Mouse (Mus musculus) kidney, adult 2 months (tissue): ENCODE results near the gene Axin2. TPM values are rescaled to one million over a fixed set of nuclear protein-coding genes. Genes with fewer than 3 reads are reported as not detected.

Experiments used
- DNase-seq: peaks from one replicate; pipeline ENCODE4 v3.0.0; 2021
- H3K27ac ChIP-seq: fragments of 200-500 bp; 2 replicates; pipeline ENCODE4 v1.5.1; 2012; ENCODE audit warnings: low read depth, low read length, control low read depth, inconsistent platforms; ENCODE audit not compliant: insufficient read depth
- H3K27me3 ChIP-seq: fragments of 200-500 bp; replicated peaks from 2 replicates; pipeline ENCODE4 v1.6.1; 2012; ENCODE audit warnings: mild to moderate bottlenecking, moderate library complexity, low read length, inconsistent platforms; ENCODE audit not compliant: control insufficient read depth, insufficient read depth
- H3K36me3 ChIP-seq: fragments of 200-500 bp; 2 replicates; pipeline ENCODE4 v1.6.1; 2012; ENCODE audit warnings: mild to moderate bottlenecking, moderate library complexity, low read length, inconsistent platforms; ENCODE audit not compliant: control insufficient read depth, insufficient read depth
- H3K4me1 ChIP-seq: fragments of 200-500 bp; 2 replicates; pipeline ENCODE4 v1.6.1; 2011; ENCODE audit warnings: low read length; ENCODE audit not compliant: control insufficient read depth, insufficient read depth
- H3K4me3 ChIP-seq: fragments of 200-500 bp; 2 replicates; pipeline ENCODE4 v1.5.1; 2011; ENCODE audit warnings: mild to moderate bottlenecking, low read depth, low read length, control low read depth; ENCODE audit not compliant: insufficient read depth
- CTCF ChIP-seq: fragments of 200-500 bp; conservative IDR thresholded peaks from 2 replicates; pipeline ENCODE4 v1.5.1; 2011; ENCODE audit warnings: low read depth, mild to moderate bottlenecking, control low read depth, low read length, moderate library complexity, mixed read lengths; ENCODE audit not compliant: insufficient read depth, insufficient read length
- POLR2A ChIP-seq: fragments of 200-500 bp; IDR thresholded peaks from one replicate; pipeline ENCODE4 v1.6.1; 2011; ENCODE audit warnings: low read depth, low read length, control low read depth
- WGBS: fragments of 180-500 bp; shearing (Covaris S2); methylation state at CpG from one replicate; pipeline ENCODE4 v1.1.7; 2018; 5-methylcytosine and 5-hydroxymethylcytosine counted together
- polyA plus RNA-seq: library from polyadenylated mRNA; depleted of rRNA; stranded (reverse); fragments of >200 nt; gene quantifications from 2 replicates; pipeline ENCODE4 v1.2.3, GENCODE M21; 2012

Axin2 gene
- polyA plus RNA-seq, 1 experiment: 3.1 TPM

- Histone ChIP-seq H3K4me3 (no peak overlapping the region), H3K27ac (no peak overlapping the region), H3K36me3 (no peaks in the 10 kb centered on the region), H3K4me1 (no peaks in the 10 kb centered on the region), H3K27me3 (no peaks in the 10 kb centered on the region)
- no peak for TF ChIP-seq POLR2A
- no peak for TF ChIP-seq CTCF
- DNase-seq: no peak
- 69% methylated on average over 19 of the region's 19 CpGs for WGBS
These were observed 34.8 kb upstream of the Axin2 start for GRCm38 (mm10) chr11:108885276-108885896.

DNA sequence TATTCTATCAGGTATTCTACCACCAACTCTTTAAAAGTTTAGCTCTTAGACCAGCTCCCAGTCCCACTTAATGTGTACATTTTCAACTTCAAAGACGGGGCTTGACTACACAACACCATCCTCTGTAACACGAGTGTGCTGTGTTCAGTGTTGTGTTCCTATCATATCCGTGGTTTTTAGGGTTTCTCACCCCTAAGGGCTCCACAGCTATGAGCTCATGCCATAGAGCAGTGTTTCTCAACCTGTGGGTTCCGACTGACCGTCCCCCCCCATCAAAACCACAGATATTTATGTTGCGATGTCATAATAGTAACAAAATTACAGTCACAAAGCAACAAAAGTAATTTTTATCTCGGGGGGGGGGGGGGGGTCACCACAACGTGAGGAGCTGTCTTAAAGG lies 34.1 kb upstream of the Axin2 start:
- TF ChIP-seq POLR2A: no peak
- no peak for TF ChIP-seq CTCF
- Histone ChIP-seq H3K27ac (no peak overlapping the region), H3K4me3 (no peak overlapping the region), H3K36me3 (no peaks in the 10 kb centered on the region), H3K4me1 (no peaks in the 10 kb centered on the region), H3K27me3 (no peaks in the 10 kb centered on the region)
- DNase-seq: no peak
- WGBS: 87% methylated on average over 8 of the region's 8 CpGs

DNA sequence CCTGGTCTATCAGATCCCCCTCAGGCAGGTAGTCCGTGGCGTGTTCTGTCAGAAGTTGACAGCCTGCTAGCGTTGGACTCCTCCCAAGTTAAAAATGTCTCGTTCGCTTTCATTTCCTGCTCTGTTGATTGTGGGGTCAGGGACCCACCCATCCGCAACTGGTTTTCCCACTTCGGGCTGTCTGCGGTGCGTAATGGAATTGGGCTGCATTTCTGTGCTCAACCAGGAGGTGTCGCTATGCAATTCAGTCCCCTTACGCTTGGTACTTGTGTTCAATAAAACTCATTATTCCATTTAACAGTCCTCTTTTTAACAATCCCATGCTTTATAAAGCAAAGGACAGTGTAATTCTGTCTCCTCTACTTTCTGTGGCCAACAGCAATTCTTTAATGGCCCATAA lies 31.0 kb upstream of the Axin2 start:
- Histone ChIP-seq H3K27ac (no peak overlapping the region), H3K4me3 (no peak overlapping the region), H3K4me1 (no peaks in the 10 kb centered on the region), H3K36me3 (no peaks in the 10 kb centered on the region), H3K27me3 (0 out of 2 replicates have a peak, but pooled peaks cover 1% of the 10 kb centered on the region)
- 41% methylated on average over 11 of the region's 11 CpGs for WGBS
- DNase-seq: peak; percentile 17
- TF ChIP-seq CTCF (peak; percentile 51), POLR2A (no peak)

- Histone ChIP-seq H3K36me3 (no peaks in the 10 kb centered on the region), H3K27ac (no peak overlapping the region), H3K27me3 (0 out of 2 replicates have a peak, but pooled peaks cover 1% of the 10 kb centered on the region), H3K4me1 (no peaks in the 10 kb centered on the region), H3K4me3 (no peak overlapping the region)
- WGBS: 43% methylated on average over 16 of the region's 16 CpGs
- no peak for TF ChIP-seq POLR2A
- TF ChIP-seq CTCF: no peak
- no peak for DNase-seq
These were observed 29.6 kb upstream of the Axin2 start for GRCm38 (mm10) chr11:108890544-108890943.

DNA sequence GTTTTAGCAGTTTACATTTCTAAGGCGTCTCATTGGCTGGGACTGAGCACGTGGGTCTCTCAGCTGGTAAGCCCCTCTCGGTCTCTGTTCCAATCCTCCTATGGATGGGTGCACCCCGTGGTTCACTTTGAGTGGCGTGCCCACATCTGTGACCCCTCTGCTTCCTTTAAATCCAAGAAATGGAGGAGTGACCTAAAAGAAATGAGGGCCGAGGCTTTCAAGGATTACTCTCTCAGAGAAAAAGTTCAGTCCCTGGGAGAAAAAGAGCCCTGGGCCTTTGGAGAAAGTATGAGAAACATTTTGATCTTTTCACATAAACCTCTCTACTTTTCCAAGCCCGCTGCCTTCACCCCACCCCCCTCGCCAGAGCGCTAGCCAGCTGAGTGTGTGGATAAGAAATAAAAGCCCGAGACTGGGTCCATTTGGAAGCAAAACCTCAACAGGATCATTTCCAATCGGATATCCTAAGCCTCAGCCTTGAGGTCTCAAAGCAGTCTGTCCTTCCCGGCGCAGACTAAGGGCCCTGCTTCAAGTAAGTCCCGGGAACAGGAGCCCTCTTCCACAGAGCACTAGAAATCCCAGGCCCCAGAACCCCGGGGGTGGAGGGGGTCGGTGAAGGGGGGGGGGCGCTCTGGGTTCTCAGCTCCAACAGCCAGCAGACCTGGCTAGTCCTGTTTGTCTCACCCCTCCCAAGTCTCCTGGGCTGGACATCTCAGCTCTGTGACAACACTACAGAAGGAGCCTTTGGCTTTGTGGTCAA lies 28.9 kb upstream of the Axin2 start:
- 10% methylated on average over 17 of the region's 17 CpGs for WGBS
- Histone ChIP-seq H3K4me3 (peak overlapping the region; percentile 36; the same call in 1 of the 2 replicates), H3K27ac (no peak overlapping the region), H3K27me3 (0 out of 2 replicates have a peak, but pooled peaks cover 1% of the 10 kb centered on the region), H3K36me3 (no peaks in the 10 kb centered on the region), H3K4me1 (no peaks in the 10 kb centered on the region)
- DNase-seq: peak; percentile 32
- TF ChIP-seq POLR2A (no peak), CTCF (no peak)

- WGBS: 16% methylated on average over 21 of the region's 21 CpGs
- Histone ChIP-seq H3K4me3 (no peak overlapping the region), H3K27ac (no peak overlapping the region), H3K36me3 (no peaks in the 10 kb centered on the region), H3K27me3 (0 out of 2 replicates have a peak, but pooled peaks cover 1% of the 10 kb centered on the region), H3K4me1 (no peaks in the 10 kb centered on the region)
- no peak for TF ChIP-seq POLR2A
- TF ChIP-seq CTCF: no peak
- no peak for DNase-seq
These were observed 28.2 kb upstream of the Axin2 start for GRCm38 (mm10) chr11:108891871-108892380.

DNA sequence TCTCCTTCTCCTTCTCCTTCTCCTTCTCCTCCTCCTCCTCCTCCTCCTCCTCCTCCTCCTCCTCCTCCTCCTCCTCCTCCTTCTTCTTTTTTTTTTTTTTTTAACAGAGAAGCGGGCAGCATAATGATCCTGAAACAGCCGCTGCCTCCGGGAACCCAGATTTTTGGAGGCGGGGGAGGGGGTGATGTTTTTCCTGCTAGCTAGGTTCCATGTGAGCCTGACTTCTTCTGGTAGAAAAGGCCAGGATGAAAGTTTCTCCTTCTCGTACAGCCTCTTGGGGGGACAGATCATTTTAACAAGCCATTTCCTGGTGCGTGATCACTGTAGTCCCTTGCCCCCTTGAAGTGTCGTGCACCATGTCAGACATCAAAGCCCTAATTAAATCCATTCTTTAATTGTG lies 27.7 kb upstream of the Axin2 start:
- WGBS: 33% methylated on average over 5 of the region's 7 CpGs
- no peak for DNase-seq
- 0 out of 2 replicates have a peak, but pooled peaks cover 1% of the 10 kb centered on the region for H3K27me3 ChIP-seq
- TF ChIP-seq POLR2A (no peak), CTCF (no peak)
- H3K27ac ChIP-seq: no peak overlapping the region
- H3K4me1 ChIP-seq: no peaks in the 10 kb centered on the region
- no peaks in the 10 kb centered on the region for H3K36me3 ChIP-seq
- H3K4me3 ChIP-seq: no peak overlapping the region
